Mouse (Mus musculus): ENCODE results near the gene Pdpr. TPM values are rescaled to one million over a fixed set of nuclear protein-coding genes. Genes with fewer than 3 reads are reported as not detected.
A peak's percentile ranks its signal among the peaks of the same experiment; 100 is the strongest.

Gene Pdpr
- 17.3 and 19.6 TPM in 2 replicates for polyA plus RNA-seq (2012; rRNA removed)

DNA sequence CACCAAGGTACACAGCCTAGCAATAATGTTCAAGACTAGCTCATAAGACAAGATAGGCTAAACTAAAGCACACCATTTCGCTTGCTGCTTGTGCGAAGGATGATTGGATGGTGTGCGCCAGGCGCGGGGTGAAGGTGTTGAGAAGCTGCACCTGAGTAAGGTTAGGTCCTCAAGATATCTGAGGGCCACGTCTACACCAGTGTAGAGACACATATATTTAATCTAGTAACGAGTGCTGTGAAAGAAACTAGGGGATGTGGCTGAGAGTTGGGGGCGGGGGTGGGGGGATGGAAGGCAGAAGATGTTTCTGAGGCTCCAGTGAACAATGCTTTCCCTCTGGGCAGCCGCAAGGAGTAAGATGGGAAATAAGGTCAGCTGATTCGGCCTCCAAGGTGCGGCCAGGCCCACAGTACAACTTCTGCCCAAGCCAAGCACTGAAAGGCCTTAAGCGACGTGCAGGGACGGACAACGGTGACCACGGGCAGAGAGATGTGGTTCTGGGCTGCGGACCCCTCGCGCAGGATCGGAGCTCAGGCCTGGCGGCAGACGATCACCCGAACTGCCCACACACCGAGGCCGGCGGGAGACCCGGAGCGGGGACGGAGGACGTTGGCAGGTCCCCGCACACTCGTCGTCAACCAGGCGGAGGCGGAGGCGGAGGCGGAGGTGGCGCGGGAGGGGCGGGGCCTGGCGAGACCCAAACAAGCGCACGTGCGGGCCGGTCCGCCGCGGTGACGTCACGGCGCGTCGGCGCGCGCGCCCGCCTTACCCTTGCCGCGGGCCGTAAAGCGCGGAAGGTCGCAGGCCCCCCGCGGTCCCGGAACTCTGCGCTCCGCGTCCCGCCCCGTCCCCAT lies at the start of gene Pdpr:
Pdpr (plus strand) TSS at position 766 of the 854 bp plus-strand sequence.
- H3K4me1 ChIP-seq (ENCODE audit: control insufficient read depth, insufficient read depth, low read length), result peaks cover 2% of the 10 kb centered on the region; the same call in 1 of the 2 replicates
- WGBS, result 6% methylated on average over 50 of the region's 72 CpGs

DNA sequence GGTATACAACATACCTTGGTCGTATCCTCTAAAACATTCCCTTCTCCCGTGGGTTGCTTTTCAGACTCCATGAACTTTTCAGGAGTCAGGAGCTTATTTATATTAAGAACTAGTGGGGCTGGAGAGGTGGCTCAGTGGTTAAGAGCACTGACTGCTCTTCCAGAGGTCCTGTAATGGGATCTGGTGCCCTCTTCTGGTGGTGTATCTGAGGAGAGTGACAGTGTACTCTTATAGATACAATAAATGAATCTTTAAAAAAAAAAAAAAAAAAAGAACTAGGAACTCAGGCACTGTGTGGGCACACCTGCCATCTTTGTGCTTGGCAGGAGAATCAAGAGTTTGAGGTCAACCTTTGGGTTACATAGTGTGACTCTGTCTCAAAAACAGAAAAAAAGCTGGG lies 45.7 kb upstream of the Pdpr start:
- WGBS, result 92% methylated on average over 2 of the region's 2 CpGs
- H3K27me3 ChIP-seq (ENCODE audit: control insufficient read depth, insufficient read depth, low read length), result no peaks in the 10 kb centered on the region
- H3K27ac ChIP-seq (ENCODE audit: insufficient read depth, low read length), result no peak overlapping the region
- H3K4me3 ChIP-seq (replicated peaks; ENCODE audit: insufficient read depth, low read depth, low read length), result no peak overlapping the region
- H3K4me1 ChIP-seq (ENCODE audit: control insufficient read depth, insufficient read depth, low read length), result no peaks in the 10 kb centered on the region
- TF ChIP-seq CTCF (IDR thresholded peaks at IDR 0.05; ENCODE audit: borderline replicate concordance, insufficient read depth, low read depth, low read length) (no peak), POLR2A (IDR thresholded peaks at IDR 0.05; ENCODE audit: borderline replicate concordance, insufficient read depth, low read length) (no peak)
- DNase-seq, result no peak

More for the DNA sequence above, at the start of gene Pdpr:
- peak; percentile 95 for DNase-seq
- Histone ChIP-seq H3K27me3 (ENCODE audit: control insufficient read depth, insufficient read depth, low read length) (no peaks in the 10 kb centered on the region), H3K27ac (ENCODE audit: insufficient read depth, low read length) (peak within 1 kb of the TSS; percentile 91), H3K4me3 (replicated peaks; ENCODE audit: insufficient read depth, low read depth, low read length) (peak within 1 kb of the TSS; percentile 83)
- TF ChIP-seq POLR2A (IDR thresholded peaks at IDR 0.05; ENCODE audit: borderline replicate concordance, insufficient read depth, low read length), result peak; percentile 55
- TF ChIP-seq CTCF (IDR thresholded peaks at IDR 0.05; ENCODE audit: borderline replicate concordance, insufficient read depth, low read depth, low read length), result no peak

DNA sequence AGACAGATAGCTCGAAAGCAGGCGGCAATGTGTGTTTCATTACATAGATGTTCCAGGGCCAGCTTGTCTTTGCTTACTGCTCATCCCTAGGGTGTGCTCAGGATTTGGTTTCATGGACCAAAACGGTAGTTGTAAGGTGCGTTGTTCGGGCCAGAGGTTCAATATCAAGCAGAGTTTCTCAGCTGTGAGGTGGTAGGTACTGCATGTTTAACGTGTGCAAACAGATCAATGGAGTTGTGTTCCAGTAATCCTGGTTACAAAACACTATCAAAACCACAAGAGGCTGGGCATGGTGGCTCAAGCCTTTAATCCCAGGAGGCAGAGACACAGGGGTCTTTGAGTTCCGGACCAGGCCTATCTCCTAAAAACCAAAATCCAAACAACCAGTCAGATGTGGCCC lies 45.3 kb upstream of the Pdpr start:
- no peak overlapping the region for H3K27ac ChIP-seq (ENCODE audit: insufficient read depth, low read length)
- TF ChIP-seq CTCF (IDR thresholded peaks at IDR 0.05; ENCODE audit: borderline replicate concordance, insufficient read depth, low read depth, low read length) (no peak), POLR2A (IDR thresholded peaks at IDR 0.05; ENCODE audit: borderline replicate concordance, insufficient read depth, low read length) (no peak)
- WGBS, result 95% methylated on average over 7 of the region's 7 CpGs
- no peak overlapping the region for H3K4me3 ChIP-seq (replicated peaks; ENCODE audit: insufficient read depth, low read depth, low read length)
- no peak for DNase-seq
- H3K27me3 ChIP-seq (ENCODE audit: control insufficient read depth, insufficient read depth, low read length), result no peaks in the 10 kb centered on the region
- no peaks in the 10 kb centered on the region for H3K4me1 ChIP-seq (ENCODE audit: control insufficient read depth, insufficient read depth, low read length)

DNA sequence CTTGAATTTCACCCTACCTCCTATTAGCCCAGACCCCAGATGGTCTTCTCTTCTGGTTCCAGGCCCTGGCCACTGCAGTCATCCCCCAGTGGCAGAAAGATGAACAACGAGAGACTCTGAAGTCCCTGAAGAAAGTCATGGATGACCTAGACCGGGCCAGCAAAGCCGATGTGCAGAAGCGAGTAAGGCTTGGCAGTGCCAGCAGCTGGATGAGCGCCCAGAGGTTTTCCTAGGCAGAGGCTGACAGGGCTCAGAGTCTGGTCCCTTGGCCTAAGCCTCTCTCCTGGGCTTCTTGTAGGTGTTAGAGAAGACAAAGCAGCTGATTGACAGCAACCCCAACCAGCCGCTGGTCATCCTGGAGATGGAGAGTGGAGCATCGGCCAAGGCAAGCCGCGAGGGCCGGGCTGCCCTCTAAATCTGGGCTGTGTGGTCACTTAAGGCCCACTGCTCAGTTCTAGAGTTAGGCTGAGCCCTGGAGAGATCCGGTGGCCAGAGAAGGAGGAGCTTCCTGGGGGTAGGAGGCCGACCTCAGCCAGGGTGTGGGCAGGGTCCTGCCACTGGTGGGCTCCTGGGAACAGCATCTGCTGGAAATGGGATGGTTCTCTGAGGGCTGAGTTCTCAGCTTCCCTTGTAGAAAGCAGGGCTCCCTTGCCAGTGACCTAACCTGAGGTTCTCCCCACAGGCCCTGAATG lies 40.5 kb upstream of the Pdpr start:
- no peaks in the 10 kb centered on the region for H3K4me1 ChIP-seq (ENCODE audit: control insufficient read depth, insufficient read depth, low read length)
- no peak overlapping the region for H3K27ac ChIP-seq (ENCODE audit: insufficient read depth, low read length)
- H3K4me3 ChIP-seq (replicated peaks; ENCODE audit: insufficient read depth, low read depth, low read length), result no peak overlapping the region
- TF ChIP-seq POLR2A (IDR thresholded peaks at IDR 0.05; ENCODE audit: borderline replicate concordance, insufficient read depth, low read length) (no peak), CTCF (IDR thresholded peaks at IDR 0.05; ENCODE audit: borderline replicate concordance, insufficient read depth, low read depth, low read length) (no peak)
- 61% methylated on average over 12 of the region's 12 CpGs for WGBS
- no peaks in the 10 kb centered on the region for H3K27me3 ChIP-seq (ENCODE audit: control insufficient read depth, insufficient read depth, low read length)
- no peak for DNase-seq

DNA sequence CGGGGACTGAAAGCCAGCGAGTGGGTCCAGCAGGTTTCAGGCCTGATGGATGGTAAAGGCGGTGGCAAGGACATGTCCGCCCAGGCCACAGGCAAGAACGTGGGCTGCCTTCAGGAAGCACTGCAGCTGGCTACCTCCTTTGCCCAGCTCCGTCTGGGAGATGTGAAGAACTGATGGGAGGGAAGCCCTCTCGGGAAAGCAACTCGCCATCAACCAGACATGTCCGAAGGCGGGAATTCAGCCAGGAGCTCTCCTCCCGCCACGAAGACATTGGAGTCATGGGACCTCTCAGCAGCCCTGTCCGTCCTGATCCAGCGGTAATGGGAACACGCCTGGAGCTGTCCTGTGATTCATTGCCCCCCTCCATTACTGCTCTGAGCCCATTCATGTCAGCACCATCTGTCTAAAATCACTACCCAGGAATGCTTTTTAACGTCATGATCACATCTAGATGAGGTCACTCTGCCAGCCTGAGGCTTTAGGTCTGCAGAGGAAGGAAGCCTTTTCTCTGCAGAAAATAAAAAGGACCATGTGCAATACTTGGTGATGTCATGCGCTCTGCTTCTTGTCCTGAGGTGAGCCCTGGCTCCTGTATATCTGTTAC lies 39.3 kb upstream of the Pdpr start:
- 79% methylated on average over 17 of the region's 17 CpGs for WGBS
- no peak for DNase-seq

DNA sequence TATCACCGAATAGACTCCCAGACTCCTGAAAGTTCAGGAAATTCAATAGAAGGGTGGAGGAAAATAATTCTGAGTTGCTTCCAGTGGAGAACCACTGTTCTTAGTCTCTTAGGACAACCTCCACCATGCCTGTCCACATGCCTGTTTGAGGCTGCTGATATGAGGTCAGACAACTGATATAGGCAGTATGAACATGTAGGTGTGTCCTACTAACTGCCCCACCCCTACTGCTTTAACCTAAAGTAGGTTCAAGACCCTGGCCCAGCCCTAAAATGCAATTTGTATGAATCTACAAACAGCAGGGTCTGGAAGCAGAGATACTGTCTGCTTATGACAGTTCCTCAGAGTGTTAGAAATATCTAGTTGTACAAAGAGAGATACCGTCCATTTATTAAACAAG lies 38.8 kb upstream of the Pdpr start:
- H3K27me3 ChIP-seq (ENCODE audit: control insufficient read depth, insufficient read depth, low read length), result no peaks in the 10 kb centered on the region
- H3K4me1 ChIP-seq (ENCODE audit: control insufficient read depth, insufficient read depth, low read length), result peaks cover 4% of the 10 kb centered on the region; the same call in 1 of the 2 replicates
- 70% methylated on average over 2 of the region's 2 CpGs for WGBS
- H3K4me3 ChIP-seq (replicated peaks; ENCODE audit: insufficient read depth, low read depth, low read length), result no peak overlapping the region
- DNase-seq, result no peak
- TF ChIP-seq POLR2A (IDR thresholded peaks at IDR 0.05; ENCODE audit: borderline replicate concordance, insufficient read depth, low read length) (no peak), CTCF (IDR thresholded peaks at IDR 0.05; ENCODE audit: borderline replicate concordance, insufficient read depth, low read depth, low read length) (no peak)
- no peak overlapping the region for H3K27ac ChIP-seq (ENCODE audit: insufficient read depth, low read length)

More for the DNA sequence above, 39.3 kb upstream of the Pdpr start:
- Histone ChIP-seq H3K4me1 (ENCODE audit: control insufficient read depth, insufficient read depth, low read length) (no peaks in the 10 kb centered on the region), H3K27me3 (ENCODE audit: control insufficient read depth, insufficient read depth, low read length) (no peaks in the 10 kb centered on the region), H3K4me3 (replicated peaks; ENCODE audit: insufficient read depth, low read depth, low read length) (no peak overlapping the region), H3K27ac (ENCODE audit: insufficient read depth, low read length) (no peak overlapping the region)
- TF ChIP-seq POLR2A (IDR thresholded peaks at IDR 0.05; ENCODE audit: borderline replicate concordance, insufficient read depth, low read length) (no peak), CTCF (IDR thresholded peaks at IDR 0.05; ENCODE audit: borderline replicate concordance, insufficient read depth, low read depth, low read length) (no peak)

DNA sequence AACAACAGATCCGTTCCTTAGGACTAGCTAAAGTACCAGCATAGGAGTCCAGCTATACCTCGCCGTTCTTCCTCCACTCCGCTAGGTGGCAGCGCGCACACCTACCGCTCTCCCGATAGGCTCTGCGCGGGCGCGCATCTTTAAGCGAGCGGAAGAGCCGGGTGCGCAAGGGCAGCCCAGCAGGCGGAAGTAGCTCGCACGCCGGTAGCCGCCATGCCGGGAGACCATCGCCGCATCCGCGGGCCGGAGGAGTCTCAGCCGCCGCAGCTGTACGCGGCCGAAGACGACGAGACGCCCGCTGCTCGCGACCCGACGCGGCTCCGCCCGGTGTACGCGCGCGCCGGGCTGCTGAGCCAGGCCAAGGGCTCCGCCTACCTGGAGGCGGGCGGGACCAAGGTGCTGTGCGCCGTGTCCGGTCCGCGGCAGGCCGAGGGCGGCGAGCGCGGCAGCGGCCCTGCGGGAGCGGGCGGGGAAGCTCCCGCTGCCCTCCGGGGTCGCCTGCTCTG lies 38.2 kb upstream of the Pdpr start, which contains the start of gene Exosc6:
Exosc6 (plus strand) TSS at position 182 of the 506 bp plus-strand sequence.
- peak; percentile 52; the same call in 1 of the 2 replicates for TF ChIP-seq POLR2A (IDR thresholded peaks at IDR 0.05; ENCODE audit: borderline replicate concordance, insufficient read depth, low read length)
- peak; percentile 89 for TF ChIP-seq CTCF (IDR thresholded peaks at IDR 0.05; ENCODE audit: borderline replicate concordance, insufficient read depth, low read depth, low read length)
- under 1% methylated on average over 68 of the region's 68 CpGs for WGBS

More for the DNA sequence above, 38.2 kb upstream of the Pdpr start, which contains the start of gene Exosc6:
- peak within 1 kb of the TSS; percentile 60 for H3K4me3 ChIP-seq (replicated peaks; ENCODE audit: insufficient read depth, low read depth, low read length)
- DNase-seq, result peak; percentile 92
- no peaks in the 10 kb centered on the region for H3K27me3 ChIP-seq (ENCODE audit: control insufficient read depth, insufficient read depth, low read length)
- no peak within 1 kb of the TSS for H3K27ac ChIP-seq (ENCODE audit: insufficient read depth, low read length)
- peaks cover 10% of the 10 kb centered on the region; the same call in 1 of the 2 replicates for H3K4me1 ChIP-seq (ENCODE audit: control insufficient read depth, insufficient read depth, low read length)
